Mouse (Mus musculus) thymus, adult 2 months (tissue): ENCODE results near the gene Paqr9.

ENCODE experiments used
- CTCF ChIP-seq: fragments of 200-500 bp; IDR thresholded peaks from 2 replicates; pipeline ENCODE4 v1.5.1; 2012; ENCODE audit warnings: mild to moderate bottlenecking, control low read depth, low read length, moderate library complexity, borderline replicate concordance; ENCODE audit not compliant: control insufficient read depth, poor library complexity, insufficient read depth; ENCODE audit errors: extremely low read depth
- POLR2A ChIP-seq: fragments of 200-500 bp; IDR thresholded peaks from 2 replicates; pipeline ENCODE4 v1.6.1; 2012; ENCODE audit warnings: mild to moderate bottlenecking, low read length, control low read depth, moderate library complexity; ENCODE audit not compliant: control insufficient read depth, poor library complexity, insufficient read depth; ENCODE audit errors: extremely low read depth

GRCm38 (mm10) chr9:95542475-95542874, 17.0 kb upstream of the Paqr9 start:
- TF ChIP-seq CTCF (no peak), POLR2A (no peak)
